Comparison of ENCODE assay signal across 8 mouse cellular contexts in genomic region chr4:142249401-142249800, GRCm38 (mm10). TPM values are rescaled to one million over a fixed set of nuclear protein-coding genes. Genes with fewer than 3 reads are reported as not detected.
DNase-seq lines count a peak whose midpoint lies in the region; ATAC-seq and TF ChIP-seq lines count a peak whose summit lies in the region.

No protein-coding gene starts in this region.

- no peaks in the 10 kb centered on the region for H3K27me3 ChIP-seq in thymus, adult 2 months (ENCODE audit: control insufficient read depth, insufficient read depth, low read length)
- H3K27me3 ChIP-seq in intestine, embryonic 16.5 days (replicated peaks; ENCODE audit: control insufficient read depth, insufficient read depth, low read length), result no peaks in the 10 kb centered on the region
- no peaks in the 10 kb centered on the region for H3K27me3 ChIP-seq in neural tube, embryonic 14.5 days (ENCODE audit: control insufficient read depth, insufficient read depth, low read length)

- H3K9ac ChIP-seq in intestine, embryonic 16.5 days (ENCODE audit: low read depth, low read length), result no peak overlapping the region
- H3K9ac ChIP-seq in neural tube, embryonic 14.5 days (replicated peaks; ENCODE audit: low read depth, low read length), result no peak overlapping the region

- ATAC-seq in erythroblast, adult 5-6 weeks (replicated peaks; ENCODE audit: low FRiP score, poor library complexity, severe bottlenecking), result peak; percentile 62; the same call in 1 of the 2 replicates
- peak; percentile 33; the same call in 1 of the 2 replicates for ATAC-seq in intestine, embryonic 16.5 days
- peak; percentile 32; the same call in 1 of the 2 replicates for ATAC-seq in neural tube, embryonic 14.5 days (ENCODE audit: low read depth)
- ATAC-seq in erythroid progenitor cell, adult 5-6 weeks (replicated peaks; ENCODE audit: low FRiP score, poor library complexity, severe bottlenecking), result no peak

- TF ChIP-seq POLR2A in thymus, adult 2 months (IDR thresholded peaks at IDR 0.05; ENCODE audit: control insufficient read depth, extremely low read depth, insufficient read depth, low read length, poor library complexity), result no peak
- TF ChIP-seq POLR2A in lung, adult 2 months (IDR thresholded peaks at IDR 0.05; ENCODE audit: borderline replicate concordance, extremely low read depth, low read depth, low read length), result no peak

- no peak overlapping the region for H3K4me3 ChIP-seq in thymus, adult 2 months (ENCODE audit: control insufficient read depth, insufficient read depth, low read length)
- H3K4me3 ChIP-seq in intestine, embryonic 16.5 days (ENCODE audit: low read length), result no peak overlapping the region
- no peak overlapping the region for H3K4me3 ChIP-seq in lung, adult 2 months (replicated peaks; ENCODE audit: extremely low read depth, low read depth, low read length)
- H3K4me3 ChIP-seq in neural tube, embryonic 14.5 days (ENCODE audit: low read depth, low read length), result no peak overlapping the region

- H3K36me3 ChIP-seq in thymus, adult 2 months (ENCODE audit: control insufficient read depth, insufficient read depth, low read length), result no peaks in the 10 kb centered on the region
- no peaks in the 10 kb centered on the region for H3K36me3 ChIP-seq in intestine, embryonic 16.5 days (ENCODE audit: control insufficient read depth, insufficient read depth, low read length)
- H3K36me3 ChIP-seq in neural tube, embryonic 14.5 days (ENCODE audit: control insufficient read depth, insufficient read depth, low read length), result no peaks in the 10 kb centered on the region

- WGBS in thymus, adult 2 months, result 25% methylated on average over 9 of the region's 9 CpGs
- 28% methylated on average over 9 of the region's 9 CpGs for WGBS in intestine, embryonic 16.5 days
- 24% methylated on average over 9 of the region's 9 CpGs for WGBS in lung, adult 2 months
- 20% methylated on average over 9 of the region's 9 CpGs for WGBS in neural tube, embryonic 14.5 days

- no peak overlapping the region for H3K27ac ChIP-seq in thymus, adult 2 months (ENCODE audit: control insufficient read depth, insufficient read depth, low read length)
- no peak overlapping the region for H3K27ac ChIP-seq in intestine, embryonic 16.5 days (ENCODE audit: low read length)
- no peak overlapping the region for H3K27ac ChIP-seq in neural tube, embryonic 14.5 days (ENCODE audit: low read depth, low read length)

- TF ChIP-seq CTCF in thymus, adult 2 months (IDR thresholded peaks at IDR 0.05; ENCODE audit: borderline replicate concordance, control insufficient read depth, extremely low read depth, insufficient read depth, low read length, poor library complexity), result peak; percentile 79; the same call in 1 of the 2 replicates
- TF ChIP-seq CTCF in lung, adult 2 months (IDR thresholded peaks at IDR 0.05; ENCODE audit: insufficient read depth, low read length), result peak; percentile 66

- no peak overlapping the region for H3K4me2 ChIP-seq in intestine, embryonic 16.5 days (ENCODE audit: low read depth, low read length)
- no peak overlapping the region for H3K4me2 ChIP-seq in neural tube, embryonic 14.5 days (ENCODE audit: low read depth, low read length)

- DNase-seq in thymus, adult 2 months, result peak; percentile 49
- no peak for DNase-seq in thymus, adult 18-20 months
- peak; percentile 8 for DNase-seq in c-Kit-negative CD71-positive TER-119-positive erythroid progenitor cells, embryonic 14.5 days (ENCODE audit: low read depth, low spot score)
- DNase-seq in lung, adult 2 months, result peak; percentile 65

- 0 out of 2 replicates have a peak, but pooled peaks cover 3% of the 10 kb centered on the region for H3K9me3 ChIP-seq in intestine, embryonic 16.5 days (ENCODE audit: control insufficient read depth, low read length)
- no peaks in the 10 kb centered on the region for H3K9me3 ChIP-seq in neural tube, embryonic 14.5 days (ENCODE audit: control insufficient read depth, low read length)

- no peaks in the 10 kb centered on the region for H3K4me1 ChIP-seq in thymus, adult 2 months (replicated peaks; ENCODE audit: control insufficient read depth, insufficient read depth, low read length)
- peaks cover 6% of the 10 kb centered on the region; the same call in 1 of the 2 replicates for H3K4me1 ChIP-seq in intestine, embryonic 16.5 days (ENCODE audit: control insufficient read depth, insufficient read depth, low read length)
- no peaks in the 10 kb centered on the region for H3K4me1 ChIP-seq in lung, adult 2 months (ENCODE audit: control insufficient read depth, insufficient read depth, low read length)
- H3K4me1 ChIP-seq in neural tube, embryonic 14.5 days (ENCODE audit: control insufficient read depth, insufficient read depth, low read length), result no peaks in the 10 kb centered on the region

RNA-seq across cellular contexts. Expression of gene Kazn, which starts 10.2 kb away (rescaled TPM):
- 17.0 and 19.3 TPM in 2 replicates for polyA plus RNA-seq in thymus, adult 2 months (2012; rRNA removed)
- total RNA-seq in erythroblast, adult 5-6 weeks (2015; ENCODE audit: low replicate concordance), result not detected in 2 replicates
- total RNA-seq in erythroblast, adult 5-6 weeks (2017; ENCODE audit: low replicate concordance), result not detected in 2 replicates
- polyA plus RNA-seq in intestine, embryonic 16.5 days (2015; fragmentation: Nextera tagmentation; extraction: Ambion mirVana), result 10.7 and 11.3 TPM in 2 replicates
- 43.2 and 46.1 TPM in 2 replicates for polyA plus RNA-seq in lung, adult 2 months (2012; rRNA removed)
- polyA plus RNA-seq in neural tube, embryonic 14.5 days (2014; fragmentation: Nextera tagmentation; extraction: Ambion mirVana), result 17.9 and 20.5 TPM in 2 replicates
- total RNA-seq in erythroid progenitor cell, adult 5-6 weeks (2015; ENCODE audit: low replicate concordance), result not detected in 2 replicates
- total RNA-seq in erythroid progenitor cell, adult 5-6 weeks (2017; ENCODE audit: low replicate concordance), result not detected in 2 replicates

Comparison
In these comparisons a context has a peak if more than half of its experiments do, and no peak if none do; other contexts are left out.
1. DNase-seq: peak in thymus, adult 2 months (single experiment), c-Kit-negative CD71-positive TER-119-positive erythroid progenitor cells, embryonic 14.5 days (single experiment) and lung, adult 2 months (single experiment); none in thymus, adult 18-20 months (0 of 2).